Mouse (Mus musculus): ENCODE measurements around the gene Gm12789. TPM values are rescaled to one million over a fixed set of nuclear protein-coding genes. Genes with fewer than 3 reads are reported as not detected.
A peak's percentile ranks its signal among the peaks of the same experiment; 100 is the strongest.
"Not testable (repeated sequence)": the region's sequence is repeated elsewhere in the genome, so short reads cannot be mapped to it uniquely, and the experiment has no call there.

Gene Gm12789
- polyA plus RNA-seq (2016; fragmentation: Nextera tagmentation; extraction: Ambion mirVana), result not detected in 2 replicates

DNA sequence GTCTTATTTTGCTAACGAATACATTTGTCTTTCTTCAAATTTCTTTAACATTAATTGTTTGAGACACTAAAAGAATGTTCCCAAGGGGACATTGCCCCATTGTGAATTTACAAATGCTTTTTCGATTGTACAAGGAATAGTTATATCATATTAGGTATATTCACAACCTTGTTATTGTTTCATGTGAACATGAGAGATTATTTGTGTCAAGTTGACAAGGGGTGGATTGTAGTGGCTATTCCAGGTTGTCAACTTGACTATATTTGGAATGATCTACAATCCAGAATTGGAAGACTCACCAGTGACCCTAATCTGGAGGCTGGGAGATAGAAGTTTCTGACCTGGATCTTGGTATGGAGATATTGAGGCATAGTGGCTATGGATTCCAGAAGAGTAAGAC is at the start of gene Gm12789:
Gene Gm12789 (plus strand): TSS at position 301 of the 400 bp plus-strand sequence.
- not testable (repeated sequence) for H3K9me3 ChIP-seq; H3K4me3 ChIP-seq (replicated peaks); H3K27ac ChIP-seq; H3K4me2 ChIP-seq; H3K36me3 ChIP-seq; H3K27me3 ChIP-seq; H3K9ac ChIP-seq (replicated peaks); ATAC-seq (ENCODE audit: insufficient number of reproducible peaks, insufficient read depth, low FRiP score, low TSS enrichment, low read depth); H3K4me1 ChIP-seq (replicated peaks)
- 90% methylated on average over 2 of the region's 2 CpGs for WGBS

DNA sequence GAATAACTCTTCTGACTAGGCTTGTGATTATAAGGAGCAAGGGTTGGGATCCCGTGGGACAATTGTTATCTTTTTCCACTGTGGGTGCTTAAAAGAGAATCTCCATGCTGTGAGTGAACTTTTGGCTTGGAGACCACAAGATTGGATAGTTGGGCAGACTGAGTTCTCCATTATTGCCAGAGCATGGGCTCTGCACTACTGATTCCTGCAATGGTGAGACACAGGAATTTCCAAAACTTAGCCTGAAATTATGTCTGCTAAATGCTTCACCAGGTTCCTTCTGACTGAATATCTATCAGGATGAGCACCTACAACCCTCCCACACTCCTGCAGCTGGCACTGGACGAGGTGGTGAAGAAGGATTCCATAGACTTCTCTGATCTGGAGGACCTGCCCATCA is 46.3 kb upstream of the Gm12789 start, which contains the start of gene Gm12794:
Gene Gm12794 (plus strand): TSS at position 301 of the 400 bp plus-strand sequence.
- not testable (repeated sequence) for H3K4me3 ChIP-seq (replicated peaks); H3K36me3 ChIP-seq; H3K9me3 ChIP-seq; H3K4me1 ChIP-seq (replicated peaks); ATAC-seq (ENCODE audit: insufficient number of reproducible peaks, insufficient read depth, low FRiP score, low TSS enrichment, low read depth); H3K4me2 ChIP-seq; H3K27me3 ChIP-seq; H3K9ac ChIP-seq (replicated peaks); H3K27ac ChIP-seq
- WGBS, result 83% methylated on average over 2 of the region's 2 CpGs

DNA sequence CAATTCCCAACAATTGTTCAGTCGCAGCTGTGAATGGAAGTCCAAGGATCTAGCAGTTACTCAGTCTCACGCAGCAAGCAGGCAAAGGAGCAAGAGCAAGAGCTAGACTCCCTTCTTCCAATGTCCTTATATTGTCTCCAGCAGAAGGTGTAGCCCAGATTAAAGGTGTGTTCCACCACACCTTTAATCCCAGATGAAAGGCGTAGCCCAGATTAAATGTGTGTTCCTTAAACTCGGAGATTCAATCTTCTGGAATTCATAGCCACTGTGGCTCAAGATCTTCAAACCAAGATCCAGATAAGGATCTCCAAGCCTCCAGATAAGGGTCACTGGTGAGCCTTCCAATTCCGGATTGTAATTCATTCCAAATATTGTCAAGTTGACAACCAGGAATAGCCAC is 5.5 kb upstream of the Gm12789 start, which contains the start of gene Gm12790:
Gene Gm12790 (minus strand): TSS at position 101 of the 400 bp plus-strand sequence.
- H3K4me3 ChIP-seq (replicated peaks); H3K4me1 ChIP-seq (replicated peaks); H3K36me3 ChIP-seq; H3K27me3 ChIP-seq; H3K9ac ChIP-seq (replicated peaks); H3K27ac ChIP-seq; H3K9me3 ChIP-seq; H3K4me2 ChIP-seq; ATAC-seq (ENCODE audit: insufficient number of reproducible peaks, insufficient read depth, low FRiP score, low TSS enrichment, low read depth): not testable (repeated sequence)
- 93% methylated on average over 1 of the region's 5 CpGs for WGBS

DNA sequence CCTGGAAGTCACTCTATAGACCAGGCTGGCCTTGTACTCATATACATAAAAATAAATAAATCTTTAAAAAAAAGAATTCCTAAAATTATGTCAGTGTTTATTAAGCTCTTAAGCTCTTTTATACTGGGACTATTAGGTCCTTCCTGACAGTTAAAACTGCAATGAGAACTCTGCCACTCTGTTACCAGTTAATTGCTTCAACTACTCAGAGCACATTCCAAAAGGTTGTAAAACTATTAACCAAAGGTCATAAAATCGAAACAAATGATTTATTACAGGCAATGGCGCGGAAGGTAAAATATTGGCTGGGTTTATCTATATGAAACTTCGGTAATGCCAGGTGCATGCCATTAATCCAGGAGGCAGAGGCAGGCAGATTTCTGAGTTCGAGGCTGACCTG is 748 bp upstream of the Gm12789 start:
- Histone ChIP-seq H3K27me3 (no peaks in the 10 kb centered on the region), H3K4me3 (replicated peaks) (no peak overlapping the region), H3K36me3 (no peaks in the 10 kb centered on the region), H3K4me1 (replicated peaks) (no peaks in the 10 kb centered on the region), H3K4me2 (no peak overlapping the region), H3K27ac (no peak overlapping the region), H3K9me3 (no peaks in the 10 kb centered on the region), H3K9ac (replicated peaks) (no peak overlapping the region)
- no peak for ATAC-seq (ENCODE audit: insufficient number of reproducible peaks, insufficient read depth, low FRiP score, low TSS enrichment, low read depth)
- 62% methylated on average over 5 of the region's 5 CpGs for WGBS

DNA sequence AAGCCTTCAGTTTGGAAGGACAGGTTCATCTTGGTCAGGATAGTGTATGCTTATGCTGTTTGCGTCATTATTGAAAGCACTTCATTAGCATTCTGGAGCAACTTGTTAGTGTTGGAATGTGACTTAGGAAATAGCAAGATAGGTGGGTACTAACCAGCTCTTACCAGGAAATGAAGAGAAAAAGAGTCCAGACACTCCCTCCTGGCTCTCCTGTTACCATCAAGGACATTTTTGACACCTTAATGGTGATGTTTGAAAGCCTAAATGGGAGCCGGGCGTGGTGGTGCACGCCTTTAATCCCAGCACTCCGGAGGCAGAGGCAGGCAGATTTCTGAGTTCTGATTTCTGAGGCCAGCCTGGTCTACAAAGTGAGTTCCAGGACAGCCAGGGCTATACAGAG is 11.0 kb downstream of the Gm12789 start:
- H3K4me3 ChIP-seq (replicated peaks), result no peak overlapping the region
- no peaks in the 10 kb centered on the region for H3K36me3 ChIP-seq
- H3K4me1 ChIP-seq (replicated peaks), result no peaks in the 10 kb centered on the region
- no peaks in the 10 kb centered on the region for H3K27me3 ChIP-seq
- H3K4me2 ChIP-seq, result no peak overlapping the region
- WGBS, result 90% methylated on average over 5 of the region's 5 CpGs
- no peaks in the 10 kb centered on the region for H3K9me3 ChIP-seq
- no peak overlapping the region for H3K9ac ChIP-seq (replicated peaks)
- no peak overlapping the region for H3K27ac ChIP-seq
- ATAC-seq (ENCODE audit: insufficient number of reproducible peaks, insufficient read depth, low FRiP score, low TSS enrichment, low read depth), result no peak

DNA sequence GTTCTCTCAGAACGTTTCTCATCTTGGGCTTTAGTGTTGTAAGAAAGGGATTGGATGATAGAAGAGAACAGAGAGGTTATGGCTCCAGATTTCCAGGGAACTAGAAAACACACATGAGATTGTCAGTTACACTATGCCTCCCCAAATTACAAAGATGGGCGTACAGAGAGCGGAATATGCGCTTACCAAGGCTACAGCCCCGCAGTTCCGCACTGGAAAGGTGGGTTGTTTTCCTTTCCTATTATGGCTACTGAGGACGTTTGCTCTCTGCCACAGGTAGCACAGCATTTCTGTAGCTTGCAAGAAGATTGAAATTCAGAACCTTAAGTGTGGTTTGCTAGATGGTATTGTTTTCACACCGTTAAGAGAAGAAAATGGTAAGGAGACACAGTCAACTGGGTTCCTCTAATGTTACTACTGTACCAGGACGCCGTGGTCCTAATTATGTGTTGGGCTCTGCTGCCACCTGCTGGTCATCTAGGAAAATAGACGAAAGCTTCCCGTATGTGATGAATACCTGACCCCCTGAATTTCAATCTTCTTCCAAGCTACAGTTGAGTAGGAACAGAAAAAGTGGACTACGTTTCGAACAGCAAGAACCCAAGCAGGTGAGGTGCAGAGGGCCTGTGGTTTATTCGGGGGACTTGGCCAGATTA is 12.0 kb downstream of the Gm12789 start:
- Histone ChIP-seq H3K27me3 (no peaks in the 10 kb centered on the region), H3K9me3 (no peaks in the 10 kb centered on the region), H3K36me3 (no peaks in the 10 kb centered on the region), H3K27ac (no peak overlapping the region), H3K4me2 (no peak overlapping the region), H3K4me3 (replicated peaks) (no peak overlapping the region), H3K9ac (replicated peaks) (no peak overlapping the region), H3K4me1 (replicated peaks) (no peaks in the 10 kb centered on the region)
- WGBS, result 41% methylated on average over 15 of the region's 15 CpGs
- ATAC-seq (ENCODE audit: insufficient number of reproducible peaks, insufficient read depth, low FRiP score, low TSS enrichment, low read depth), result 0 out of 2 replicates have a peak, but pooled peaks have one; percentile 37

DNA sequence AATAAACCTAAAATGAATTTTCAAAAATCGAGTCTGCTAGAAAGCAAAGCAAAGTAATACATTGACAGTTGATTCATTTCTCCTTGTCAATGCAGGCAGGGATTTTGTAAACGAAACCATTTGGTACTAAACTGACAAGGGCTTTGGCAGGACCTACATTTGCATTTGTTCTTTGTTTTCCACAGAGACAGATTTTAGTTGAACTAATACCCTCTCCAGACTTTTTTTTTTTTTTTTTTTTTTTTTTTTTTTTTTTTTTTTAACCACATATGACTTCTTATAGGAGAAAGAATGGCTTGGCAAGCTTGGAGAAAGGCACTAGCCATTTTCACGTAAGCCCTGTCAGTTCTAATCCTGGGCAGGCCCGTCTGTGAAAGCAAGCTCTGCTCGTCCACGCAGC is 40.2 kb downstream of the Gm12789 start:
- no peaks in the 10 kb centered on the region for H3K36me3 ChIP-seq
- no peak overlapping the region for H3K9ac ChIP-seq (replicated peaks)
- no peaks in the 10 kb centered on the region for H3K27me3 ChIP-seq
- no peaks in the 10 kb centered on the region for H3K4me1 ChIP-seq (replicated peaks)
- no peaks in the 10 kb centered on the region for H3K9me3 ChIP-seq
- ATAC-seq (ENCODE audit: insufficient number of reproducible peaks, insufficient read depth, low FRiP score, low TSS enrichment, low read depth), result no peak
- H3K27ac ChIP-seq, result no peak overlapping the region
- 86% methylated on average over 6 of the region's 6 CpGs for WGBS
- no peak overlapping the region for H3K4me3 ChIP-seq (replicated peaks)
- no peak overlapping the region for H3K4me2 ChIP-seq

Other genes with a start within 250 kb of the Gm12789 start
- not detected in 2 replicates for gene B020004J07Rik, start 142.6 kb upstream of the Gm12789 start, polyA plus RNA-seq (2016; fragmentation: Nextera tagmentation; extraction: Ambion mirVana)
- gene C130073F10Rik, start 92.8 kb upstream of the Gm12789 start, polyA plus RNA-seq (2016; fragmentation: Nextera tagmentation; extraction: Ambion mirVana), result not detected in 2 replicates
- not detected in 2 replicates for gene Gm12800, start 77.5 kb upstream of the Gm12789 start, polyA plus RNA-seq (2016; fragmentation: Nextera tagmentation; extraction: Ambion mirVana)
- gene Gm12794, start 46.2 kb upstream of the Gm12789 start, polyA plus RNA-seq (2016; fragmentation: Nextera tagmentation; extraction: Ambion mirVana), result not detected in 2 replicates
- gene Gm12790, start 5.6 kb upstream of the Gm12789 start, polyA plus RNA-seq (2016; fragmentation: Nextera tagmentation; extraction: Ambion mirVana), result not detected in 2 replicates
- gene Pde4b, start 100.9 kb downstream of the Gm12789 start, polyA plus RNA-seq (2016; fragmentation: Nextera tagmentation; extraction: Ambion mirVana), result 8.4 and 9.1 TPM in 2 replicates

Data from limb, embryonic 12.5 days (tissue).